Mouse (Mus musculus) spleen, adult 10 weeks (tissue): ENCODE data around the gene Lce3c. TPM values are rescaled to one million over a fixed set of nuclear protein-coding genes. Genes with fewer than 3 reads are reported as not detected.

Source experiments
- polyA plus RNA-seq: library from polyadenylated mRNA; stranded (reverse); fragments of 350-450 nt; fragmentation: Illumina TruSeq; extraction: RNeasy Lipid Tissue Mini Kit (QIAGEN cat#74804); gene quantifications from one replicate; pipeline ENCODE4 v1.2.3, GENCODE M21; 2015; ENCODE audit warnings: low replicate concordance; ENCODE audit not compliant: insufficient read depth

Gene Lce3c
- polyA plus RNA-seq = not detected

DNA sequence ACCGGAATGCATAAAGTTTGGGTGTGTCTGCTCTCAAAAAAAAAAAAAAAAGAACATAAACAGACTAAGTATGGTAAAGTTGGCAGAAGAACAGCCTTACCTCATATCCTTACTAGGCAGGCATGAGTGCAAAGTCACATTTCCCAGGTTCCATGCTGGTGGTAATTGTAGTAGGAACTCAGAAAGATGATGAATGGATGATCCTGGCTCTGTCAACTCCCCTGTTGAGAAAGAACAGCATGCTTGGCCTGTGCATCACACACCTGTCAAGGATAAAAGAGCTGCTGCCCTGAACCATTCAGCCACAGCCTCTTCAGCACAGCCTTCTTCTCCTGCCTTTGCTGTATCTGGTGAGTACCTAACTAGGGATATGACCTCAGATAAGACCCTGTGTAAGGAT, at the start of gene Lce3c:
Gene Lce3c (plus strand): TSS at position 301 of the 400 bp plus-strand sequence.

DNA sequence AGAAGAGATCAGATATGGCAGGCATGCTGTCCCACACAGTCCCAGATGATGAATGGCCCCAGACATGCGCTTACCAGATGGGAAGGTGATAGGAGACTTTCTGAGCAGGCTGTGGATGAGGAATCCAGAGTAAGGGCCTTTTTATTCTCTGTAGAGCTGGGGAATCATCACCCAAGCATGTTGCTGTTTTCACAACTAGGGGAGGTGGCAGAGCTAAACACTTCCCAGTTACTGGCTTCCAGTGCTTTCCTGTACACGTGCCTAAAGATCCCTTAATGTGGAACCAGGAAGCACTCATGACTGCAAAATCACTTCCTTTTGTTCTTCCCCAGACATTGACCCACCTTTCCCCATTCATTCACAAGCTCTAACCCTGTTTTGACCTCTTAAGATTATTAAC, 18.2 kb upstream of the Lce3c start, which contains the start of gene Lce3a:
Gene Lce3a (minus strand): TSS at position 101 of the 400 bp plus-strand sequence.

DNA sequence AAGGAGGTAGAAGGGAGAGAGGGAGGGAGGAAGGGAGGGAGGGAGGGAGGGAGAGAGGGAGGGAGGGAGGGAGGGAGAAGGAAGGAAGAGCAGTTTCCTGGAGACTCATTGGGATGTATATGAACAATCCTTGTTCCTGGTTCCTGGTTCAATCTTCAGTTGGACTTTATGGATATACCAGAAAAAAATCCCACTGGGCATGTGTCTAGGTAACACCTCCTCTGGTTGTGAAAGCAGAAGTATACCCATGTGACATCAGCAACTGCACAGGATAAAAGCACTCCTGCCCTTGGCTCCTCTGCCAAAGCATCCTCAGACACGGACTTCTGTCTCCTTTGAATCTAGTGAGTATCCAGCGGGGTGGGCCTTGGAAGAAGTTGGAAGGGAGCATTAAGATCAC, 11.6 kb upstream of the Lce3c start, which contains the start of gene Lce3b:
Gene Lce3b (plus strand): TSS at position 301 of the 400 bp plus-strand sequence.

DNA sequence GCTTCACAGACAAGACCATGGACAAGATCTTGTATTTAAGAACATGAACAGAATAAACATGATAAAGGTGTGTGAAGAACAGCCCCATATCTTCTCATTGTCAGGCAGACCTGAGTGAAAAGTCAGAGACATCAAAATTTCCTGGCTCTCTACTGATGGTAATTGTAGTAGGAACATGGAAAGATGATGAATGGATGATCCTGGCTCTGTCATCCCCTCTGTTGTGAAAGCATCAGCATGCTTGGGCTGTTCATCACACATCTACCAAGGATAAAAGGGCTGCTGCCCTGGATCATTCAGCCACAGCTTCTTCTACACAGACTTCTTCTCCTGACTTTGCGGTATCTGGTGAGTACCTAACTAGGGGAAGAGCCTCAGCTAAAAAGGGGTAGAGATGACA, 12.8 kb downstream of the Lce3c start, which contains the start of gene Lce3d:
Gene Lce3d (plus strand): TSS at position 301 of the 400 bp plus-strand sequence.

DNA sequence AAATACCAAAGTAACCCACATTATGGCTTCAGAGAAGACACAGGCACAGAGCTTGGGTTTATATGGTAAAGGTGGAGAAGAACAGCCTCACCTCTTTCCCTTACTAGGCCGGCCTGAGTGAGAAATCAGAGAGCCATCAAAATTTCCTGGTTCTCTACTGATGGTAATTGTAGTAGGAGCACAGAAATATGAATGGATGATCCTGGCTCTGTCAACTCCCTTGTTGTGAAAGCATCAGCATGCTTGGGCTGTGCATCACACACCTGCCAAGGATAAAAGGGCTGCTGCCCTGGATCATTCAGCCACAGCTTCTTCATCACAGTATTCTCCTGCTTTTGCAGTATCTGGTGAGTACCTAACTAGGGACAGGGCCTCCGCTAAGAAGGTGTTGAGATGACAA, 22.5 kb downstream of the Lce3c start, which contains the start of gene Lce3e:
Gene Lce3e (plus strand): TSS at position 301 of the 400 bp plus-strand sequence.

DNA sequence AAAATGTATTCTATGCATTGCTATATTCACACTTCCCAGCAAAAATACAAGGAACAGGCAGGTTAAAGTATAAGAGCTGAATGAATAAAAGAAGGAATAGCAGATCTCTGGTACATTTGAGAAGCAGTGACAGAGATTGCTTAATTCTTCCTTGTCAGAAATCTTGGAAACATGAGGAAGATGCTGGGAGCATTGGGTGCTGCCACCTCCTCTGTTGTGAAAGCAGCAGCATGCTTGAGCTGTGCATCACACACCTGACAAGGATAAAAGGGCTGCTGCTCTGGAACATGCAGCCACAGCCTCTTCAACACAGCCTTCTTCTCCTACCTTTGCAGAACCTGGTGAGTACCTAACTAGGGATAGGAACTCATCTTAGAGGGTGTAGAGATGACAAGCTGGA, 47.6 kb downstream of the Lce3c start, which contains the start of gene Lce3f:
Gene Lce3f (plus strand): TSS at position 301 of the 400 bp plus-strand sequence.

Other genes with a start within 250 kb of the Lce3c start
- not detected for gene Lce1e, start 235.4 kb upstream of the Lce3c start, polyA plus RNA-seq
- not detected for gene Lce1f, start 224.1 kb upstream of the Lce3c start, polyA plus RNA-seq
- not detected for gene Gm38119, start 205.4 kb upstream of the Lce3c start, polyA plus RNA-seq
- not detected for gene Lce1g, start 192.1 kb upstream of the Lce3c start, polyA plus RNA-seq
- gene Lce1h, start 179.4 kb upstream of the Lce3c start, polyA plus RNA-seq = not detected
- gene Lce1i, start 165.6 kb upstream of the Lce3c start, polyA plus RNA-seq = not detected
- gene Lce1j, start 154.0 kb upstream of the Lce3c start, polyA plus RNA-seq = not detected
- gene Lce1k, start 136.6 kb upstream of the Lce3c start, polyA plus RNA-seq = not detected
- not detected for gene Kprp, start 117.2 kb upstream of the Lce3c start, polyA plus RNA-seq
- gene Lce1l, start 93.2 kb upstream of the Lce3c start, polyA plus RNA-seq = not detected
- gene 2310050C09Rik, start 74.3 kb upstream of the Lce3c start, polyA plus RNA-seq = not detected
- gene Lce3a, start 18.3 kb upstream of the Lce3c start, polyA plus RNA-seq = not detected
- gene Lce3b, start 11.5 kb upstream of the Lce3c start, polyA plus RNA-seq = not detected
- not detected for gene Lce3d, start 12.9 kb downstream of the Lce3c start, polyA plus RNA-seq
- not detected for gene Lce3e, start 22.6 kb downstream of the Lce3c start, polyA plus RNA-seq
- not detected for gene Lce3f, start 47.7 kb downstream of the Lce3c start, polyA plus RNA-seq
- gene Crct1, start 71.2 kb downstream of the Lce3c start, polyA plus RNA-seq = not detected
- not detected for gene Lce1m, start 74.6 kb downstream of the Lce3c start, polyA plus RNA-seq
- not detected for gene Gm4858, start 124.3 kb downstream of the Lce3c start, polyA plus RNA-seq
- gene Crnn, start 200.3 kb downstream of the Lce3c start, polyA plus RNA-seq = not detected